Mouse (Mus musculus) E14TG2a.4 (cell line): ENCODE measurements around the gene Immt.

Experiments
- CTCF ChIP-seq: conservative IDR thresholded peaks from 2 replicates; pipeline ENCODE4 v1.5.1; 2014; ENCODE audit warnings: low read length
- POU5F1 ChIP-seq: IDR thresholded peaks from 2 replicates; pipeline ENCODE4 v1.6.1; 2014; ENCODE audit warnings: low read length, borderline replicate concordance

DNA sequence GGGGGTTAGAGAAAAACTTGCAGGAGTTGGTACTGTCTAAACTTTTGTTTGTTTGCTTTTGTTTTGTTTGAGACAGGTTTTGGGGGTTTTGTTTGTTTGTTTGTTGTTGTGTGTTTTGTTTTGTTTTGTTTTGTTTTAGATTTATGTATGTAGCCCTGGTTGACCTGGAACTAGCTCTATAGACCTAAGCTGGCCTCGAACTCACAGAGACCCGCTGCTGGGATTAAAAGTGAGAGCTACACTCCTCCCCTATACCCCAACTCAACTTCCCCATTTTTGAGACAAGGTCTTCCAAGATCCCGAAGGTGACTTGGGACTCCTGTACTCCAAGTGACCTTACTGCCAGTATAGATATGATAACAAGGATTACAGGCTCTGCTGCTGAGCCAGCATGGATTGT is 7.2 kb upstream of the Immt start:
- TF ChIP-seq CTCF (no peak), POU5F1 (no peak)
